Comparison of ENCODE assay signal across 8 mouse cellular contexts in genomic region chr4:40876814-40877371, GRCm38 (mm10). TPM values are rescaled to one million over a fixed set of nuclear protein-coding genes. Genes with fewer than 3 reads are reported as not detected.
DNase-seq lines count a peak whose midpoint lies in the region; ATAC-seq and TF ChIP-seq lines count a peak whose summit lies in the region.

No protein-coding gene starts in this region.

- peaks cover 7% of the 10 kb centered on the region; the same call in 1 of the 2 replicates for H3K4me1 ChIP-seq in forebrain, embryonic 13.5 days
- no peaks in the 10 kb centered on the region for H3K4me1 ChIP-seq in forebrain, embryonic 11.5 days (replicated peaks; ENCODE audit: control insufficient read depth, insufficient read depth, low read length)
- peaks cover 14% of the 10 kb centered on the region for H3K4me1 ChIP-seq in heart, adult 2 months (ENCODE audit: control insufficient read depth, insufficient read depth, low read length)
- H3K4me1 ChIP-seq in intestine, postnatal 0 days (replicated peaks; ENCODE audit: control insufficient read depth, insufficient read depth, low read length): 0 out of 2 replicates have a peak, but pooled peaks cover 5% of the 10 kb centered on the region
- H3K4me1 ChIP-seq in lung, adult 2 months (ENCODE audit: control insufficient read depth, insufficient read depth, low read length): 0 out of 2 replicates have a peak, but pooled peaks cover 4% of the 10 kb centered on the region

- no peaks in the 10 kb centered on the region for H3K27me3 ChIP-seq in forebrain, embryonic 13.5 days
- no peaks in the 10 kb centered on the region for H3K27me3 ChIP-seq in forebrain, embryonic 11.5 days (ENCODE audit: control insufficient read depth, insufficient read depth, low read length)
- no peaks in the 10 kb centered on the region for H3K27me3 ChIP-seq in heart, adult 2 months (ENCODE audit: control insufficient read depth, insufficient read depth, low read length)
- H3K27me3 ChIP-seq in intestine, postnatal 0 days (replicated peaks; ENCODE audit: control insufficient read depth, insufficient read depth, low read length): peaks cover 8% of the 10 kb centered on the region; the same call in 1 of the 2 replicates

- peak; percentile 27 for ATAC-seq in forebrain, embryonic 13.5 days
- no peak for ATAC-seq in forebrain, embryonic 11.5 days (replicated peaks; ENCODE audit: low FRiP score)
- peak; percentile 58 for ATAC-seq in common myeloid progenitor, adult 5-6 weeks (replicated peaks; ENCODE audit: low read depth, poor library complexity, severe bottlenecking)
- no peak for ATAC-seq in intestine, postnatal 0 days

- no peak for TF ChIP-seq POLR2A in heart, adult 2 months (IDR thresholded peaks at IDR 0.05; ENCODE audit: insufficient read depth, low read depth, low read length)
- TF ChIP-seq POLR2A in lung, adult 2 months (IDR thresholded peaks at IDR 0.05; ENCODE audit: borderline replicate concordance, extremely low read depth, low read depth, low read length): no peak

- H3K79me2 ChIP-seq in heart, adult 2 months (replicated peaks; ENCODE audit: control insufficient read depth, insufficient read depth, low read length): no peaks in the 10 kb centered on the region

- no peak overlapping the region for H3K4me2 ChIP-seq in forebrain, embryonic 13.5 days
- H3K4me2 ChIP-seq in forebrain, embryonic 11.5 days (ENCODE audit: low read depth, low read length, severe bottlenecking): no peak overlapping the region
- peak overlapping the region; percentile 44 for H3K4me2 ChIP-seq in intestine, postnatal 0 days (replicated peaks; ENCODE audit: low read depth)

- no peaks in the 10 kb centered on the region for H3K36me3 ChIP-seq in forebrain, embryonic 13.5 days (ENCODE audit: poor library complexity, severe bottlenecking)
- H3K36me3 ChIP-seq in forebrain, embryonic 11.5 days (ENCODE audit: control insufficient read depth, insufficient read depth, low read length): no peaks in the 10 kb centered on the region
- H3K36me3 ChIP-seq in heart, adult 2 months (ENCODE audit: control insufficient read depth, insufficient read depth, low read length): no peaks in the 10 kb centered on the region
- no peaks in the 10 kb centered on the region for H3K36me3 ChIP-seq in intestine, postnatal 0 days (ENCODE audit: control insufficient read depth, insufficient read depth)

- no peak overlapping the region for H3K4me3 ChIP-seq in forebrain, embryonic 13.5 days
- no peak overlapping the region for H3K4me3 ChIP-seq in forebrain, embryonic 11.5 days (ENCODE audit: low read depth, low read length)
- peak overlapping the region; percentile 30 for H3K4me3 ChIP-seq in heart, adult 2 months
- H3K4me3 ChIP-seq in intestine, postnatal 0 days (ENCODE audit: low read depth, low read length): no peak overlapping the region
- peak overlapping the region; percentile 22 for H3K4me3 ChIP-seq in lung, adult 2 months (replicated peaks; ENCODE audit: extremely low read depth, low read depth, low read length)

- H3K9ac ChIP-seq in forebrain, embryonic 13.5 days: no peak overlapping the region
- no peak overlapping the region for H3K9ac ChIP-seq in forebrain, embryonic 11.5 days (ENCODE audit: low read length)
- H3K9ac ChIP-seq in heart, adult 2 months (ENCODE audit: low read depth, low read length): no peak overlapping the region
- H3K9ac ChIP-seq in intestine, postnatal 0 days (ENCODE audit: low read depth, low read length): no peak overlapping the region

- intact Hi-C loops in heart, adult 2 months (cut with DNase I): no loop called here

- no peak for DNase-seq in forebrain, embryonic 11.5 days (ENCODE audit: low spot score)
- peak; percentile 68 to 85 for DNase-seq in heart, adult 2 months
- DNase-seq in lung, adult 2 months: peak; percentile 39
- peak; percentile 41 for DNase-seq in ovary, postnatal 14 days (ENCODE audit: low spot score)
- no peak for DNase-seq in layer of hippocampus, postnatal 10 days (ENCODE audit: low spot score in 2 of 2)

- peak; percentile 88 for TF ChIP-seq EP300 in heart, adult 2 months (IDR thresholded peaks at IDR 0.05; ENCODE audit: insufficient read depth, low read depth, low read length)

- TF ChIP-seq CTCF in heart, adult 2 months (IDR thresholded peaks at IDR 0.05): no peak
- no peak for TF ChIP-seq CTCF in intestine, postnatal 0 days (IDR thresholded peaks at IDR 0.05; ENCODE audit: low read depth)
- TF ChIP-seq CTCF in lung, adult 2 months (IDR thresholded peaks at IDR 0.05; ENCODE audit: insufficient read depth, low read length): no peak

- WGBS in forebrain, embryonic 13.5 days: 48% methylated on average over 12 of the region's 12 CpGs
- WGBS in forebrain, embryonic 11.5 days: 54% methylated on average over 12 of the region's 12 CpGs
- WGBS in heart, adult 2 months: 13% methylated on average over 12 of the region's 12 CpGs
- 17% methylated on average over 12 of the region's 12 CpGs for WGBS in intestine, postnatal 0 days
- WGBS in lung, adult 2 months: 15% methylated on average over 12 of the region's 12 CpGs

- H3K27ac ChIP-seq in forebrain, embryonic 13.5 days: no peak overlapping the region
- H3K27ac ChIP-seq in forebrain, embryonic 11.5 days (ENCODE audit: low read depth, low read length): no peak overlapping the region
- peak overlapping the region; percentile 49 for H3K27ac ChIP-seq in heart, adult 2 months
- 0 out of 2 replicates have a peak overlapping the region, but pooled peaks have one; percentile 15 for H3K27ac ChIP-seq in intestine, postnatal 0 days (ENCODE audit: low read depth, low read length)

- H3K9me3 ChIP-seq in forebrain, embryonic 13.5 days (replicated peaks): no peaks in the 10 kb centered on the region
- H3K9me3 ChIP-seq in forebrain, embryonic 11.5 days (ENCODE audit: control insufficient read depth, low read length): no peaks in the 10 kb centered on the region
- H3K9me3 ChIP-seq in intestine, postnatal 0 days (ENCODE audit: control insufficient read depth): no peaks in the 10 kb centered on the region

RNA-seq across cellular contexts. Expression of gene B4galt1, which starts 23.1 kb away (rescaled TPM):
- 7.8 and 9.1 TPM in 2 replicates for polyA plus RNA-seq in forebrain, embryonic 13.5 days (2015; fragmentation: Nextera tagmentation; extraction: Ambion mirVana)
- polyA plus RNA-seq in forebrain, embryonic 11.5 days (2014; fragmentation: Nextera tagmentation; extraction: Ambion mirVana): 19.3 and 20.3 TPM in 2 replicates
- 27.0 and 34.7 TPM in 2 replicates for total RNA-seq in common myeloid progenitor, adult 5-6 weeks (2017)
- 10 to 100 TPM; 68.7 to 69.7 TPM for total RNA-seq in heart, adult 2 months (2021)
- polyA plus RNA-seq in heart, adult 2 months (2012; rRNA removed): 42.6 and 57.4 TPM in 2 replicates
- 15.3 and 15.5 TPM in 2 replicates for polyA plus RNA-seq in intestine, postnatal 0 days (2015; fragmentation: Nextera tagmentation; extraction: Ambion mirVana)
- 44.6 and 47.7 TPM in 2 replicates for polyA plus RNA-seq in lung, adult 2 months (2012; rRNA removed)
- total RNA-seq in layer of hippocampus, postnatal 10 days (2021): 1 to 10 TPM; 6.5 to 7.0 TPM

RNA-seq across cellular contexts. Expression of gene Spink4, which starts 43.0 kb away (rescaled TPM):
- not detected in 2 replicates for polyA plus RNA-seq in forebrain, embryonic 13.5 days (2015; fragmentation: Nextera tagmentation; extraction: Ambion mirVana)
- polyA plus RNA-seq in forebrain, embryonic 11.5 days (2014; fragmentation: Nextera tagmentation; extraction: Ambion mirVana): not detected in 2 replicates
- total RNA-seq in common myeloid progenitor, adult 5-6 weeks (2017): not detected in 2 replicates
- total RNA-seq in heart, adult 2 months (2021): under 1 TPM in 1 of 2 experiments, not detected in 1; 0.68 TPM
- 1.7 and 3.6 TPM in 2 replicates for polyA plus RNA-seq in heart, adult 2 months (2012; rRNA removed)
- 419 and 610 TPM in 2 replicates for polyA plus RNA-seq in intestine, postnatal 0 days (2015; fragmentation: Nextera tagmentation; extraction: Ambion mirVana)
- polyA plus RNA-seq in lung, adult 2 months (2012; rRNA removed): 15.6 and 43.5 TPM in 2 replicates
- not detected for total RNA-seq in layer of hippocampus, postnatal 10 days (2021)

Comparison
In these comparisons a context has a peak if more than half of its experiments do, and no peak if none do; other contexts are left out.
1. ATAC-seq: peak in forebrain, embryonic 13.5 days (single experiment) and common myeloid progenitor, adult 5-6 weeks (single experiment); none in forebrain, embryonic 11.5 days (single experiment) and intestine, postnatal 0 days (single experiment).
2. H3K27ac ChIP-seq: peak in heart, adult 2 months (single experiment) and intestine, postnatal 0 days (single experiment); none in forebrain, embryonic 13.5 days (single experiment) and forebrain, embryonic 11.5 days (single experiment).
3. H3K4me3 ChIP-seq: peak in heart, adult 2 months (single experiment) and lung, adult 2 months (single experiment); none in forebrain, embryonic 13.5 days (single experiment), forebrain, embryonic 11.5 days (single experiment) and intestine, postnatal 0 days (single experiment).
4. DNase-seq: peak in heart, adult 2 months (2 of 2), lung, adult 2 months (single experiment) and ovary, postnatal 14 days (single experiment); none in forebrain, embryonic 11.5 days (single experiment) and layer of hippocampus, postnatal 10 days (0 of 2).